28 mouse cellular contexts compared by ENCODE assay signal in the genomic region with DNA sequence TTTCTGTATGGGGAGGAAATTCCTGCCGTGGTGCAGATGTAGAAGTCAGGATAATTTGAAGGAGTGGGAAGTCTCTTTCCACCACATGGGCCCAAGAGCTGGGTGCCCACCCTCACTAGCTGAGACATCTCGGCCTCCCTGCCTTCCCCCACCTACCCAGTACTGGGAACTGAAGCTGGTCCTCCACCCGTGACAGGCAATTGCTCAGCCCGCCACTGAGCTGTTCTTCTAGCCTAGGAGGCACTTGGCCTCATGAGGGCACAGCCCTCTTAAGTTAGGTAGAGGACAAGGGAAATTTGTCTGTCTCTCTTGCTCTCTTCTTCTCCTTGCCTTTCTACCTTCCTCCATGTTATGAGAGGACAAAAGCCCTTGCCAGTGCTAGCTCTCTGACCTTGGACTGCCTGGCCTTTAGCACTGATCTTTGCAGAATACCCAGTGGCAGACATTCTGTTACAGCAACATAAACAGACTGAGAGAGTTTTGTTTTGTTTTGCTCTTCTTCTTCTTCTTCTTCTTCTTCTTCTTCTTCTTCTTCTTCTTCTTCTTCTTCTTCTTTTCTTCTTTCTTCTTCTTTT. TPM values are rescaled to one million over a fixed set of nuclear protein-coding genes. Genes with fewer than 3 reads are reported as not detected.
A peak's percentile ranks its signal among the peaks of the same experiment; 100 is the strongest.
DNase-seq lines count a peak whose midpoint lies in the region; ATAC-seq lines count a peak whose summit lies in the region.
"Had no signal": no experiment of that assay in that cellular context is flagged by ENCODE, and none has a peak within 500 bp of the region (broad histone marks: within the 10 kb centered on the region; RNA-seq: fewer than 3 reads in every experiment).

No protein-coding gene starts in this region.

- no peak for DNase-seq in heart, embryonic 10.5 days (ENCODE audit: low spot score)
- no peak for DNase-seq in heart, postnatal 25 days (ENCODE audit: low spot score)
- peak; percentile 80 for DNase-seq in A20 (ENCODE audit: low read depth, low spot score)
- DNase-seq in embryonic facial prominence, embryonic 11.5 days (ENCODE audit: low spot score): no peak
- no peak for DNase-seq in cerebellum, postnatal 14 days
- DNase-seq in layer of hippocampus, adult 11-12 months (ENCODE audit: low spot score): no peak
- DNase-seq in thymus, postnatal 36 days: no peak
- DNase-seq: adrenal gland, adult 2 months; cerebellum, adult 11 months; cerebellum, postnatal 10 days; gastrocnemius, adult 2 months; heart, postnatal 10 days; kidney, adult 11 months; lung, adult 18-20 months; lung, postnatal 10 days; retina, postnatal 1 day; right cerebral cortex, postnatal 25 days had no signal

- no peak overlapping the region for H3K4me2 ChIP-seq in embryonic facial prominence, embryonic 11.5 days (ENCODE audit: low read depth, low read length)
- H3K4me2 ChIP-seq: heart, embryonic 12.5 days; hindbrain, embryonic 12.5 days; liver, embryonic 12.5 days; midbrain, embryonic 12.5 days had no signal

- H3K27ac ChIP-seq in heart, embryonic 10.5 days: peak overlapping the region; percentile 59; the same call in 1 of the 2 replicates
- no peak overlapping the region; the same call in 1 of the 2 replicates for H3K27ac ChIP-seq in embryonic facial prominence, embryonic 11.5 days (replicated peaks; ENCODE audit: low read depth, low read length)
- H3K27ac ChIP-seq: gastrocnemius, adult 2 months; hindbrain, embryonic 12.5 days; kidney, postnatal 0 days; liver, embryonic 12.5 days; midbrain, embryonic 12.5 days had no signal

- peak overlapping the region; percentile 15; the same call in 1 of the 2 replicates for H3K9ac ChIP-seq in embryonic facial prominence, embryonic 11.5 days (replicated peaks; ENCODE audit: low read length)
- H3K9ac ChIP-seq: heart, embryonic 12.5 days; hindbrain, embryonic 12.5 days; liver, embryonic 12.5 days; midbrain, embryonic 12.5 days had no signal

- no peak for ATAC-seq in embryonic facial prominence, embryonic 11.5 days (replicated peaks; ENCODE audit: insufficient number of reproducible peaks, low FRiP score, low TSS enrichment, low read depth)
- ATAC-seq in neutrophil, adult 5-6 weeks (ENCODE audit: extremely low read depth, insufficient number of reproducible peaks, low FRiP score, poor library complexity, severe bottlenecking): peak; percentile 18; the same call in 1 of the 2 replicates
- ATAC-seq: liver, embryonic 12.5 days; Patski had no signal

- intact Hi-C loops in heart, postnatal 25 days (cut with DNase I): no loop called here

- H3K4me3 ChIP-seq in heart, embryonic 10.5 days: no peak overlapping the region
- H3K4me3 ChIP-seq in embryonic facial prominence, embryonic 11.5 days (ENCODE audit: low read depth, low read length): no peak overlapping the region
- H3K4me3 ChIP-seq: gastrocnemius, adult 2 months; heart, embryonic 12.5 days; hindbrain, embryonic 12.5 days; liver, embryonic 12.5 days; midbrain, embryonic 12.5 days had no signal

- H3K9me3 ChIP-seq in heart, embryonic 10.5 days: no peaks in the 10 kb centered on the region
- no peaks in the 10 kb centered on the region for H3K9me3 ChIP-seq in embryonic facial prominence, embryonic 11.5 days (replicated peaks; ENCODE audit: control insufficient read depth, low read length)
- H3K9me3 ChIP-seq: G1E; heart, embryonic 12.5 days; hindbrain, embryonic 12.5 days; liver, embryonic 12.5 days; midbrain, embryonic 12.5 days had no signal

- 67% methylated on average over 4 of the region's 4 CpGs for WGBS in heart, embryonic 10.5 days
- WGBS in embryonic facial prominence, embryonic 11.5 days: 62% methylated on average over 4 of the region's 4 CpGs

- peaks cover 59% of the 10 kb centered on the region for H3K4me1 ChIP-seq in heart, embryonic 10.5 days
- H3K4me1 ChIP-seq in embryonic facial prominence, embryonic 11.5 days (ENCODE audit: control insufficient read depth, insufficient read depth, low read length): peaks cover 12% of the 10 kb centered on the region

- H3K27me3 ChIP-seq in heart, embryonic 10.5 days (ENCODE audit: insufficient read depth, poor library complexity, severe bottlenecking): no peaks in the 10 kb centered on the region
- no peaks in the 10 kb centered on the region for H3K27me3 ChIP-seq in embryonic facial prominence, embryonic 11.5 days (ENCODE audit: control insufficient read depth, insufficient read depth, low read length)
- H3K27me3 ChIP-seq: heart, embryonic 12.5 days; hindbrain, embryonic 12.5 days; liver, embryonic 12.5 days; midbrain, embryonic 12.5 days; Patski had no signal

- no peaks in the 10 kb centered on the region for H3K36me3 ChIP-seq in heart, embryonic 10.5 days
- H3K36me3 ChIP-seq in embryonic facial prominence, embryonic 11.5 days (replicated peaks; ENCODE audit: control insufficient read depth, insufficient read depth, low read depth, low read length): no peaks in the 10 kb centered on the region
- H3K36me3 ChIP-seq: G1E; heart, embryonic 12.5 days; hindbrain, embryonic 12.5 days; liver, embryonic 12.5 days; midbrain, embryonic 12.5 days had no signal

RNA-seq across cellular contexts. Expression of a gene that starts 49.8 kb away (rescaled TPM):
- polyA plus RNA-seq in heart, embryonic 10.5 days (2016; fragmentation: Nextera tagmentation; extraction: Ambion mirVana): 0.46 and 0.59 TPM in 2 replicates
- total RNA-seq in heart, postnatal 25 days (2021): under 1 TPM in 1 of 2 experiments, not detected in 1; 0.08 TPM
- not detected in 2 replicates for polyA plus RNA-seq in embryonic facial prominence, embryonic 11.5 days (2014; fragmentation: Nextera tagmentation; extraction: Ambion mirVana)
- not detected in 2 replicates for total RNA-seq in neutrophil, adult 5-6 weeks (2017)
- total RNA-seq: G1E; gastrocnemius, adult 2 months had no signal
- polyA plus RNA-seq: G1E; gonadal fat pad, adult 2 months; kidney, postnatal 0 days; limb, embryonic 11.5 days; midbrain, embryonic 12.5 days; neural tube, embryonic 11.5 days had no signal
